Mouse (Mus musculus): Measurements from ENCODE around the gene Cdk18. TPM values are rescaled to one million over a fixed set of nuclear protein-coding genes. Genes with fewer than 3 reads are reported as not detected.
A peak's percentile ranks its signal among the peaks of the same experiment; 100 is the strongest.

Cdk18 gene
- polyA plus RNA-seq, 1 experiment from 2014 or later: 1.9 TPM

DNA sequence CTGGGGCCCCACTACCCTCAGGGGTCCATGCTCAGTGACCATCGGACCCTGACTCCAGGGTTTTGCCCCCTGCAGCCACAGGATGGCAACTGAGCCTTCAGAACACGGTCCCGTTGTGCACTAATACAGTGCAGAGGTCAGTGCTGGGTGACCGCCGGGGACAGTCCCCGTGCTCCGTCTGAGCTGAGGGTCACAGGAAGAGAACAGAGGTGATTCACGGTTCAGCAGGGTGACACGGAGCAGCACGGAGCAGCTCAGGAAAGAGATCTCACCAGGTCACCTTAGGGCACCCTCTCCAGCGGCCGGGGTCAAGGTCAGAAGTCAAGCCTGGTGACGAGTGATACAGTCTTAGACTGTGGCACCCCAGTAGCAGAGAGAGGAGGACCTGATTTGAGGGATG is 2.3 kb upstream of the Cdk18 start:
- no peak for ATAC-seq
- Histone ChIP-seq H3K27ac (ENCODE audit: low read length) (no peak overlapping the region), H3K27me3 (replicated peaks; ENCODE audit: control insufficient read depth, insufficient read depth, low read length) (peaks cover 8% of the 10 kb centered on the region; the same call in 1 of the 2 replicates), H3K9me3 (ENCODE audit: control insufficient read depth, low read length) (no peaks in the 10 kb centered on the region), H3K4me3 (replicated peaks; ENCODE audit: low read length) (no peak overlapping the region), H3K9ac (replicated peaks; ENCODE audit: low read depth, low read length) (no peak overlapping the region), H3K4me2 (ENCODE audit: low read length) (no peak overlapping the region), H3K4me1 (replicated peaks; ENCODE audit: control insufficient read depth, insufficient read depth, low read length) (peaks cover 21% of the 10 kb centered on the region), H3K36me3 (ENCODE audit: control insufficient read depth, insufficient read depth) (no peaks in the 10 kb centered on the region)
- WGBS: 82% methylated on average over 13 of the region's 13 CpGs

DNA sequence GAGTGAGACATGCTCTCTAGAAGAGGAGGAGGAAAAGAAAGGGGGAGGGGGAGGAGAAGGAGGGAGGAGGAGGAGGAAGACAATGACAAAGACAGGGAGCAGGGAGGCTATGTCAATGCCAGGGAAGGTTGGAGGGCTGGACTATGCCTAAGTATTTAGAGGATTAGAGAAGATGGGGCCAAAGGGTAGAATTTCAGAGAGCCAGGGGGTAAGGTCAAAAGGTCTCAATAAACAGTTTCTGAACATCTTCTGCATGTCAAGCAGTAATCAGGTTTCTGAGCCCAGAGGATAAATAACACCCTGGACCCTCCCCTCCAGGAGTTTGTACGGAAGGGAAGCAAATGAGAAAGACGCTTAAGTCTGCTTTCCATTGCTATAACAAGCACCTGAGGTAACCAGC is 1.7 kb upstream of the Cdk18 start:
- Histone ChIP-seq H3K36me3 (ENCODE audit: control insufficient read depth, insufficient read depth) (no peaks in the 10 kb centered on the region), H3K4me1 (replicated peaks; ENCODE audit: control insufficient read depth, insufficient read depth, low read length) (peaks cover 21% of the 10 kb centered on the region), H3K4me2 (ENCODE audit: low read length) (no peak overlapping the region), H3K27me3 (replicated peaks; ENCODE audit: control insufficient read depth, insufficient read depth, low read length) (peaks cover 8% of the 10 kb centered on the region; the same call in 1 of the 2 replicates), H3K9me3 (ENCODE audit: control insufficient read depth, low read length) (no peaks in the 10 kb centered on the region), H3K27ac (ENCODE audit: low read length) (no peak overlapping the region), H3K4me3 (replicated peaks; ENCODE audit: low read length) (no peak overlapping the region), H3K9ac (replicated peaks; ENCODE audit: low read depth, low read length) (no peak overlapping the region)
- WGBS: 53% methylated on average over 2 of the region's 2 CpGs
- ATAC-seq: no peak

DNA sequence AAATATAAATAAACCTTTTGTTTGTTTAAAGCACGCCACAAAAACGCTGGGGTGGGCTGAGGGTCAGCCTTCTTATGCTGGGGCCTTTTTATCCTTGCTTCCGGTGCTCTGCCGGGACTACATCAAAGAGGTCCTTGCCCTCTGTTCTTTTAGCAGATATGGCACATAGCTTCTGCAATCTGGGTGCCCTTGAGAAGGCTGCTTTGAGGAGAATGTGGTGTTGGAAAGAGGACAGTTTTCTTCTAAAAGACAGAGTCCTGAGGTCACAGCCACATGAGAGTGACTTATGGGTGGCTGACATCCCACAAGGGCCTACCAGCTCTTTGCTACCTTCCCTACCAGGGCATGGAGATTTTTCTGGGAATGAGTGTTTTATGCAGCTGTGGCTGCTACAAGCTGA is 1.1 kb upstream of the Cdk18 start:
- Histone ChIP-seq H3K4me2 (ENCODE audit: low read length) (no peak overlapping the region), H3K36me3 (ENCODE audit: control insufficient read depth, insufficient read depth) (no peaks in the 10 kb centered on the region), H3K27me3 (replicated peaks; ENCODE audit: control insufficient read depth, insufficient read depth, low read length) (peaks cover 8% of the 10 kb centered on the region; the same call in 1 of the 2 replicates), H3K4me1 (replicated peaks; ENCODE audit: control insufficient read depth, insufficient read depth, low read length) (peaks cover 21% of the 10 kb centered on the region), H3K4me3 (replicated peaks; ENCODE audit: low read length) (no peak overlapping the region), H3K27ac (ENCODE audit: low read length) (no peak overlapping the region), H3K9ac (replicated peaks; ENCODE audit: low read depth, low read length) (no peak overlapping the region), H3K9me3 (ENCODE audit: control insufficient read depth, low read length) (no peaks in the 10 kb centered on the region)
- no peak for ATAC-seq
- 82% methylated on average over 4 of the region's 4 CpGs for WGBS

DNA sequence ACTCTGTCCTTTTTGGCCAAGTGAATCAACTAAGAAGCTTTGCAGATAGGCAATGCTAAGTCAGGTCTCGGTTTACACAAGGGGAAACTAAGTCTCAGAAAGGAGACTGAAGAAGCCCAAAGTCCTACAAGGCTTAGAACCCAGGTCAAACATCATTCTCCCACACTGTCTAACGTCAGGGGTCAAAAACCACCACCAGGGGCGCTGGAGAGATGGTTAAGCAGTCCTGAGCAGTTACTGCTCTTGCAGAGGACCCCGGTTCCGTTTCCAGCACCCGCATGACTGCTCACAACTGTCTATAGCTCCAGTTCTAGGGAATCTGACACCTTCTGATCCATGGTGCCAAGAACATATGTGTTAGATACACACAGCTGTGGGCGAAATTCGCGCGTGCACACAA is 687 bp upstream of the Cdk18 start:
- H3K4me1 ChIP-seq (replicated peaks; ENCODE audit: control insufficient read depth, insufficient read depth, low read length): peaks cover 21% of the 10 kb centered on the region
- WGBS: 66% methylated on average over 10 of the region's 10 CpGs
- peaks cover 8% of the 10 kb centered on the region; the same call in 1 of the 2 replicates for H3K27me3 ChIP-seq (replicated peaks; ENCODE audit: control insufficient read depth, insufficient read depth, low read length)

DNA sequence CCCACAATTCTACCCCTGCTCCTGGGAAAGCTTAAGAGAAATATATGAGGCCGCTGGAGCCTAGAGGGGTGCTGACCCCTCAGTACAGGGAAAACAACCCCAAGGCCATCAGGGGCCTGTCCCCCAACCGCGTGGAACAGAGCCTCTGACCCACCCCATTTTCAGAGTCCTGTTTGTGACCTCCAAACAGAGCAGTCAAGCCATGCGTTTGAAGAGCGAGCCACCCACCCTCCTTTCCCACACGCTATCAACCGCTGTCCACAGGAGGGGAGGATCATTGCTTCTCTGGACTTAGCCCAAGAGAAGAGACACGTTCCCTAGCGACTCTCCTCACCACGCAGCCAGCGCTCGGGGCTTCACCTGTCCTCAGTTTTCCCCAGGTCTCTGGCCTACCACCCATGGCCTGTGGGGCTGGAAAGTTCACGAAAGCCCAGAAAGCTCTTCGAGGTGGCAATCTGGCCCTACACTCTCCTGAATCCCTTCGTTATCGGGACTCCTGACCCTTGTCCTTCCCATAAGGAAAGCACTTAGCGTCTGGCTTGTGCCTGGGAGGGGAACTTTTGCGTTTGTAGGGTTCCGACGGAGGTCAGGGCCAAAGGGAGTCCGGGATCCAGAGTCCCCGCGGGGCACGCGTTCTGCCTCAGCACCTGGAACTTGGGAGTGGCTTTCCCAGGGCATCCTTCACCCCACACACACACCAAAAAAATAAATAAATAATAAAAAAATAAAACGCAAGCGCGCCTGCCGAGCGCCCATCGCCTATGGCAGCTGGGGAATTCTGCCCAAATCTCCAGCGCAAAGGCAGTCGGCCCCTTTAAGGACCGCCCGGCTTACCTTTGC is 688 bp downstream of the Cdk18 start:
- H3K9me3 ChIP-seq (ENCODE audit: control insufficient read depth, low read length): no peaks in the 10 kb centered on the region
- peak overlapping the region; percentile 67 for H3K9ac ChIP-seq (replicated peaks; ENCODE audit: low read depth, low read length)
- H3K27ac ChIP-seq (ENCODE audit: low read length): no peak overlapping the region
- 8% methylated on average over 35 of the region's 35 CpGs for WGBS
- H3K36me3 ChIP-seq (ENCODE audit: control insufficient read depth, insufficient read depth): no peaks in the 10 kb centered on the region
- H3K4me2 ChIP-seq (ENCODE audit: low read length): peak overlapping the region; percentile 98
- peaks cover 8% of the 10 kb centered on the region; the same call in 1 of the 2 replicates for H3K27me3 ChIP-seq (replicated peaks; ENCODE audit: control insufficient read depth, insufficient read depth, low read length)
- peak overlapping the region; percentile 51 for H3K4me3 ChIP-seq (replicated peaks; ENCODE audit: low read length)
- H3K4me1 ChIP-seq (replicated peaks; ENCODE audit: control insufficient read depth, insufficient read depth, low read length): peaks cover 13% of the 10 kb centered on the region
- ATAC-seq: no peak

More for the DNA sequence above, 687 bp upstream of the Cdk18 start:
- Histone ChIP-seq H3K9ac (replicated peaks; ENCODE audit: low read depth, low read length) (no peak overlapping the region), H3K36me3 (ENCODE audit: control insufficient read depth, insufficient read depth) (no peaks in the 10 kb centered on the region), H3K4me3 (replicated peaks; ENCODE audit: low read length) (no peak overlapping the region), H3K9me3 (ENCODE audit: control insufficient read depth, low read length) (no peaks in the 10 kb centered on the region), H3K27ac (ENCODE audit: low read length) (no peak overlapping the region), H3K4me2 (ENCODE audit: low read length) (no peak overlapping the region)
- no peak for ATAC-seq

DNA sequence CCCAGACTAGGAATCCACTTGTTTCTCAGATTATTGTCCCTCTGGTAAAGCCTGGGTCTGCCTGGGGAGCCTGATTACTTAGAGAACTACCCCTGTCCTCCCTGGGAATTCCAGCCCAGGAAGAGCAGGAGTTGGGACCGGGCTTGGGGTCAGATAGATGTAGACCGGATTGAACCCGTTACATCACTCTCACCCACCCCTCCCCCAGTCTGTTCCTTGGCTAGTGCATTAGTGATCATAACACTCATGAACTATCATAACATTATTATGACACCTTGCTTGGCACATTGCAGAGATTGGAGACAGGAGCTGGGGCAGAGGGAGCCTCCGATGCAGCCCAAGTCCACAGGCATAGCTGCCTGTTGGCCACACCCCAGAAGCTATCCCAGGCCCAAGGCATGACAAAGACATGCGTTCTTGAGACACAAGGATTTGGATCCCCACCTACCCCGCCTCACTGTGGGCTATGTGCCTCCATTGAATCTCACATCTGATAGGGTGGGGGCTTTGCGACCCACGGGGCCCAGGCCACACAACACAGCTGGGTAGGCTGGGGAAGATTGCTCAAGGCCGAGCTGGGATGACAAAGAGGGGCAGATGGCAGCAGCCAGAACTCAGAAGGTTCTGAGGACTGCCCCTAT is 1.4 kb downstream of the Cdk18 start:
- Histone ChIP-seq H3K9ac (replicated peaks; ENCODE audit: low read depth, low read length) (no peak overlapping the region), H3K9me3 (ENCODE audit: control insufficient read depth, low read length) (no peaks in the 10 kb centered on the region), H3K27me3 (replicated peaks; ENCODE audit: control insufficient read depth, insufficient read depth, low read length) (peaks cover 8% of the 10 kb centered on the region; the same call in 1 of the 2 replicates), H3K27ac (ENCODE audit: low read length) (no peak overlapping the region), H3K4me3 (replicated peaks; ENCODE audit: low read length) (no peak overlapping the region), H3K4me1 (replicated peaks; ENCODE audit: control insufficient read depth, insufficient read depth, low read length) (peaks cover 10% of the 10 kb centered on the region), H3K4me2 (ENCODE audit: low read length) (no peak overlapping the region), H3K36me3 (ENCODE audit: control insufficient read depth, insufficient read depth) (no peaks in the 10 kb centered on the region)
- 69% methylated on average over 9 of the region's 9 CpGs for WGBS
- no peak for ATAC-seq

DNA sequence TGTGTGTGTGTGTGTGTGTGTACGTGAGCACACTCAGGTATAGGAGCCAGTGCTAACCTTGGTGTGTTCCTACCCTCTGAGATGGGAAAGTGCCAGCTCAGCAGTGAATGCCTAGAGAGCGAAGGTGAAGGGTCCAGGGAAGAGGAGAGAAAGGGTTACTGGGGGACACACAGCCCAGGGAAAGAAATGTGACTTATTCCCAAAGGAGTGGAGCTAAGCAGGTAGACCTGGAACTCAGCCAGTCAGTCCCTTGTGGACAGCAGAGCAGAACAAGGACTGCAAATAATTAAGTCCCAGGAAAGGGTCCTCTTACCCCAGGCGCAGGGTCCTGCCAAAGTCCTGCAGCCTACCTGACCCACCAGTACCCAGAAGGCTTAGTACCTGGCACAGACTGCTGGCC is 2.6 kb downstream of the Cdk18 start:
- no peaks in the 10 kb centered on the region for H3K36me3 ChIP-seq (ENCODE audit: control insufficient read depth, insufficient read depth)
- no peak for ATAC-seq
- H3K27ac ChIP-seq (ENCODE audit: low read length): no peak overlapping the region
- H3K4me2 ChIP-seq (ENCODE audit: low read length): no peak overlapping the region
- 93% methylated on average over 3 of the region's 3 CpGs for WGBS
- peaks cover 8% of the 10 kb centered on the region; the same call in 1 of the 2 replicates for H3K27me3 ChIP-seq (replicated peaks; ENCODE audit: control insufficient read depth, insufficient read depth, low read length)
- H3K9ac ChIP-seq (replicated peaks; ENCODE audit: low read depth, low read length): no peak overlapping the region
- H3K4me3 ChIP-seq (replicated peaks; ENCODE audit: low read length): no peak overlapping the region
- peaks cover 10% of the 10 kb centered on the region for H3K4me1 ChIP-seq (replicated peaks; ENCODE audit: control insufficient read depth, insufficient read depth, low read length)
- no peaks in the 10 kb centered on the region for H3K9me3 ChIP-seq (ENCODE audit: control insufficient read depth, low read length)

DNA sequence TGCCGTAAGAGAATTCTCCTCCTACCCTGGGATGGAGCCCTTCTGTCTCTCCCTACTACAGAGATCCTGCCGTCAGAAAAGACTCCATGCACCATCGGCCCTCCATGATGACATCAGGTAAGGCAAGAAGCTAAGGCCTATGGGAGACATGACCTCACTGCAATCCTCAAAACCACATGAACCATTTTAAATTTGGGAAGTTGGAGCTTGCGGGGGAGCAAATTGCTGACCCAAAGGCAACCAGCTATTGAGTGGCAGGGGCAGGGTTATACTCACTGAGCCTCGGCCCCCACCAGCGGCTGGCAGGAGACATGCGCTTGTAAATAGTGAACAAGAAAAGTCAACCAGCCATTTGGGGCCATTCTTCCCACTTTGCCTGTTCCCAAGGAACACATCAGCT is 3.9 kb downstream of the Cdk18 start:
- Histone ChIP-seq H3K36me3 (ENCODE audit: control insufficient read depth, insufficient read depth) (no peaks in the 10 kb centered on the region), H3K9me3 (ENCODE audit: control insufficient read depth, low read length) (no peaks in the 10 kb centered on the region)

DNA sequence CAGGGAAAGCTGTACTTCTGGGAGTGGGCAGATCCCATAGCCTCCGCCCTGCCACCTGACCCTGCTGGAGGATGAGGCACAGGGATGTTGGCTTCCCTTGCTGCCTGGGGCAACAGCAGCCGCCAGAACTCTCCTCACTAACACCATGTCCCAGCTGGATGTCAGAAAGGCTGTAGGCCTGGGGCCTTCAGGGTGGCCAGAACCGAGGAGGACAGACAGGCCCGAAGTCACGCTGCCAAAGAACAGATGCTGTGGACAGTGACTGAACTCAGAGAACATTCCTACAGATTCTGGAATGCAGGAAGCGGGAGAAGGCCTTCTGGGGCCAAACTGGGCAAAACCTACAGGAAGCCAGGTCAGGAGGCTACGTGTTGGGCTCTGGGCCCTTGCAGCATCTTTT is 11.2 kb downstream of the Cdk18 start:
- Histone ChIP-seq H3K9me3 (ENCODE audit: control insufficient read depth, low read length) (no peaks in the 10 kb centered on the region), H3K27ac (ENCODE audit: low read length) (no peak overlapping the region), H3K4me3 (replicated peaks; ENCODE audit: low read length) (no peak overlapping the region), H3K9ac (replicated peaks; ENCODE audit: low read depth, low read length) (no peak overlapping the region), H3K36me3 (ENCODE audit: control insufficient read depth, insufficient read depth) (no peaks in the 10 kb centered on the region), H3K4me1 (replicated peaks; ENCODE audit: control insufficient read depth, insufficient read depth, low read length) (0 out of 2 replicates have a peak, but pooled peaks cover 4% of the 10 kb centered on the region), H3K27me3 (replicated peaks; ENCODE audit: control insufficient read depth, insufficient read depth, low read length) (no peaks in the 10 kb centered on the region), H3K4me2 (ENCODE audit: low read length) (no peak overlapping the region)
- 85% methylated on average over 7 of the region's 7 CpGs for WGBS
- no peak for ATAC-seq

More for the DNA sequence above, 3.9 kb downstream of the Cdk18 start:
- peaks cover 8% of the 10 kb centered on the region; the same call in 1 of the 2 replicates for H3K27me3 ChIP-seq (replicated peaks; ENCODE audit: control insufficient read depth, insufficient read depth, low read length)
- no peak overlapping the region for H3K4me3 ChIP-seq (replicated peaks; ENCODE audit: low read length)
- no peak overlapping the region for H3K9ac ChIP-seq (replicated peaks; ENCODE audit: low read depth, low read length)
- WGBS: 83% methylated on average over 7 of the region's 7 CpGs
- no peak for ATAC-seq
- H3K4me1 ChIP-seq (replicated peaks; ENCODE audit: control insufficient read depth, insufficient read depth, low read length): peaks cover 10% of the 10 kb centered on the region
- H3K4me2 ChIP-seq (ENCODE audit: low read length): no peak overlapping the region
- no peak overlapping the region for H3K27ac ChIP-seq (ENCODE audit: low read length)
